Mouse (Mus musculus): Measurements from ENCODE around the gene Tmem238. TPM values are rescaled to one million over a fixed set of nuclear protein-coding genes. Genes with fewer than 3 reads are reported as not detected.
"Not testable (repeated sequence)": the region's sequence is repeated elsewhere in the genome, so short reads cannot be mapped to it uniquely, and the experiment has no call there.

The Tmem238 gene
- total RNA-seq, 1 experiment = 13.0 TPM

DNA sequence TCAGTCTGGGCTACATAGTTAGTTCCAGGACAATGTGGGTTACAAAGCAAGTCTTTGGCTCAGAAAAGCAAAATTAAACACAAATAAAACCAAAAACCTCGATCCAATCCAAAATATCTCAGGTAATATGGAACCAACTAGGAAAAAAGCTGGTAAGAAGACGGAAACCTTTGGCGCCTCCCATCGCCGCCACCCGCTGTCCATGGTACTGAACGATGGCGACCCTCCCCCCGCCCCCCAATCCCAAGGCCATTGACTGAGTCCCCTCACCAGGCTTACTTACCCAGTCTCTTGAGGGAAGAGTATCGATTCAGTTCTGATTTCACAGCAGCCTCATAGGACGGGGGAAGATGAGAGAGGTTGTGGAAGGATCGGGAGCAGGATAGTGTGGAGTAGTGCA, 41.0 kb upstream of the Tmem238 start:
- H3K36me3 ChIP-seq (ENCODE audit: control insufficient read depth, insufficient read depth, low read length, poor library complexity, severe bottlenecking) = no peaks in the 10 kb centered on the region
- H3K9ac ChIP-seq (ENCODE audit: insufficient read depth, low read depth, low read length, poor library complexity, severe bottlenecking) = no peak overlapping the region
- TF ChIP-seq MAFK (IDR thresholded peaks at IDR 0.05; ENCODE audit: insufficient read depth, low read depth, low read length) (no peak), CHD2 (IDR thresholded peaks at IDR 0.05; ENCODE audit: low read depth, low read length) (no peak), ZC3H11A (IDR thresholded peaks at IDR 0.05; ENCODE audit: borderline replicate concordance, low read depth, low read length) (no peak)
- no peak overlapping the region for H3K4me3 ChIP-seq (ENCODE audit: insufficient read depth in 1 of 2, low read depth in 1 of 2, low read length in 2 of 2, poor library complexity in 1 of 2, severe bottlenecking in 1 of 2)
- in situ Hi-C loops (cut with MboI; ENCODE audit: low sequenced_read_pairs in 2 of 2, unreplicated experiment in 2 of 2) = no loop called here
- no peak overlapping the region for H3K27ac ChIP-seq (ENCODE audit: insufficient read depth, low read depth, low read length, poor library complexity, severe bottlenecking)
- peaks cover 0 to 17% of the 10 kb centered on the region in 2 experiments; a peak in 2 of 4 replicates for H3K4me1 ChIP-seq (ENCODE audit: control insufficient read depth in 2 of 2, insufficient read depth in 2 of 2, low read length in 2 of 2, poor library complexity in 1 of 2)
- DNase-seq (ENCODE audit: low read depth, low spot score) = no peak
- H3K9me3 ChIP-seq (ENCODE audit: control insufficient read depth, insufficient read depth, low read depth, low read length) = no peaks in the 10 kb centered on the region

DNA sequence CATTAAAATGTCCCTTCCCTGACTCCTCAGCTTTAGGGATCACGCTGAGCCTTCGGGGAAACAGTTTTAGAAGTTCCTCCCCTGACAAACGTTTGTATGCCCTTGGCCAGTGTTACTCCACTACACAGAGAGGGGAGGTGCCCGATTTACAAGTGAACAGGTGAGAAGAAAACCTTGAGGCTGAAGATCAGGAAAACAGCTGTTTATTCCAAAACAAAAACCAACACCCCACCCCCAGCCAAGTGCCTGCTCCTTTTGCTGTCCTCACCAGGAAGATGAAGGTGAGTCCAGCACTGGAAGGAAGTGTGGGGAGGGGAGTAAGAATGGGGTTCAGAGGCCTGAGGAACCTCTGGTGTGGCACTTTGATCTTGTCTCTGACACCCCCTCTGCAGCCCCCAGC, 35.9 kb upstream of the Tmem238 start:
- peak overlapping the region; percentile 79 for H3K27ac ChIP-seq (ENCODE audit: insufficient read depth, low read depth, low read length, poor library complexity, severe bottlenecking)
- TF ChIP-seq CHD2 (IDR thresholded peaks at IDR 0.05; ENCODE audit: low read depth, low read length) (no peak), HCFC1 (IDR thresholded peaks at IDR 0.05; ENCODE audit: borderline replicate concordance, insufficient read depth, low read length) (no peak), MAFK (IDR thresholded peaks at IDR 0.05; ENCODE audit: insufficient read depth, low read depth, low read length) (no peak), ZC3H11A (IDR thresholded peaks at IDR 0.05; ENCODE audit: borderline replicate concordance, low read depth, low read length) (no peak), ZNF384 (IDR thresholded peaks at IDR 0.05; ENCODE audit: low read depth, low read length) (no peak)
- DNase-seq (ENCODE audit: low read depth, low spot score) = peak; percentile 53
- in situ Hi-C loops (cut with MboI; ENCODE audit: low sequenced_read_pairs in 2 of 2, unreplicated experiment in 2 of 2) = no loop called here
- H3K9me3 ChIP-seq (ENCODE audit: control insufficient read depth, insufficient read depth, low read depth, low read length) = no peaks in the 10 kb centered on the region
- H3K4me1 ChIP-seq (ENCODE audit: control insufficient read depth in 2 of 2, insufficient read depth in 2 of 2, low read length in 2 of 2, poor library complexity in 1 of 2) = peaks cover 19 to 36% of the 10 kb centered on the region in 2 experiments
- peak overlapping the region; percentile 32; the same call in 1 of the 2 replicates for H3K9ac ChIP-seq (ENCODE audit: insufficient read depth, low read depth, low read length, poor library complexity, severe bottlenecking)
- H3K4me3 ChIP-seq (ENCODE audit: insufficient read depth in 1 of 2, low read depth in 1 of 2, low read length in 2 of 2, poor library complexity in 1 of 2, severe bottlenecking in 1 of 2) = no peak overlapping the region
- no peaks in the 10 kb centered on the region for H3K36me3 ChIP-seq (ENCODE audit: control insufficient read depth, insufficient read depth, low read length, poor library complexity, severe bottlenecking)

GRCm38 (mm10) chr7:4822162-4822907, 32.9 kb upstream of the Tmem238 start:
- peaks cover 19 to 41% of the 10 kb centered on the region in 2 experiments for H3K4me1 ChIP-seq (ENCODE audit: control insufficient read depth in 2 of 2, insufficient read depth in 2 of 2, low read length in 2 of 2, poor library complexity in 1 of 2)
- DNase-seq (ENCODE audit: low read depth, low spot score) = no peak
- H3K9ac ChIP-seq (ENCODE audit: insufficient read depth, low read depth, low read length, poor library complexity, severe bottlenecking) = peak overlapping the region; percentile 15; the same call in 1 of the 2 replicates
- H3K9me3 ChIP-seq (ENCODE audit: control insufficient read depth, insufficient read depth, low read depth, low read length) = no peaks in the 10 kb centered on the region
- H3K4me3 ChIP-seq (ENCODE audit: insufficient read depth in 1 of 2, low read depth in 1 of 2, low read length in 2 of 2, poor library complexity in 1 of 2, severe bottlenecking in 1 of 2) = peak overlapping the region in 1 of 2 experiments; percentile 18; a peak in 1 of 4 replicates
- in situ Hi-C loops (cut with MboI; ENCODE audit: low sequenced_read_pairs in 2 of 2, unreplicated experiment in 2 of 2) = no loop called here
- no peaks in the 10 kb centered on the region for H3K36me3 ChIP-seq (ENCODE audit: control insufficient read depth, insufficient read depth, low read length, poor library complexity, severe bottlenecking)
- peak overlapping the region; percentile 85 for H3K27ac ChIP-seq (ENCODE audit: insufficient read depth, low read depth, low read length, poor library complexity, severe bottlenecking)
- no peak for TF ChIP-seq MAFK (IDR thresholded peaks at IDR 0.05; ENCODE audit: insufficient read depth, low read depth, low read length)
- no peak for TF ChIP-seq CHD2 (IDR thresholded peaks at IDR 0.05; ENCODE audit: low read depth, low read length)
- no peak for TF ChIP-seq ZNF384 (IDR thresholded peaks at IDR 0.05; ENCODE audit: low read depth, low read length)
- no peak for TF ChIP-seq ZC3H11A (IDR thresholded peaks at IDR 0.05; ENCODE audit: borderline replicate concordance, low read depth, low read length)
- no peak for TF ChIP-seq HCFC1 (IDR thresholded peaks at IDR 0.05; ENCODE audit: borderline replicate concordance, insufficient read depth, low read length)

DNA sequence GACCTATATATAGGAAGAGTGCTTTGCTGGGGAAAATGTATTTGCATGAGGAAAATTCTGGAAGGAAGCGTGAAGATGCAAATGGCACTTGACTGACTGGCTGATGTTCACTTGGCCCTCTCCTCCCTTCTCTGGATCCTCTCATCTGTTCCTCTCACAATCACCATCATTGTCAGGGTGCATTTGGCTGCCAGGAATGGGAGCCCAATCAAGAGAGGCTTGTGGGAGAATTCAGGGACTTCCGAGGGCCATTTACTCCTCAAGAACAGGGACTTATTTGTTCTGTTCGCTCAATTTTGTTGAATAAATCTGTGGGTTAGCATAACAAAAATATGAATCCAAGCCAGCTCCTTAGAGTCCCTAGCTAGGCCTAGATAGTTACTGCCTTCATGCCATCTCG, 32.2 kb upstream of the Tmem238 start:
- in situ Hi-C loops (cut with MboI; ENCODE audit: low sequenced_read_pairs in 2 of 2, unreplicated experiment in 2 of 2) = no loop called here
- Histone ChIP-seq H3K27ac (ENCODE audit: insufficient read depth, low read depth, low read length, poor library complexity, severe bottlenecking) (peak overlapping the region; percentile 85; the same call in 1 of the 2 replicates), H3K9me3 (ENCODE audit: control insufficient read depth, insufficient read depth, low read depth, low read length) (no peaks in the 10 kb centered on the region), H3K36me3 (ENCODE audit: control insufficient read depth, insufficient read depth, low read length, poor library complexity, severe bottlenecking) (no peaks in the 10 kb centered on the region), H3K9ac (ENCODE audit: insufficient read depth, low read depth, low read length, poor library complexity, severe bottlenecking) (no peak overlapping the region; the same call in 1 of the 2 replicates), H3K4me1 (ENCODE audit: control insufficient read depth in 2 of 2, insufficient read depth in 2 of 2, low read length in 2 of 2, poor library complexity in 1 of 2) (peaks cover 19 to 40% of the 10 kb centered on the region in 2 experiments), H3K4me3 (ENCODE audit: insufficient read depth in 1 of 2, low read depth in 1 of 2, low read length in 2 of 2, poor library complexity in 1 of 2, severe bottlenecking in 1 of 2) (no peak overlapping the region)
- TF ChIP-seq CHD2 (IDR thresholded peaks at IDR 0.05; ENCODE audit: low read depth, low read length) (no peak), MAFK (IDR thresholded peaks at IDR 0.05; ENCODE audit: insufficient read depth, low read depth, low read length) (no peak), ZNF384 (IDR thresholded peaks at IDR 0.05; ENCODE audit: low read depth, low read length) (no peak), HCFC1 (IDR thresholded peaks at IDR 0.05; ENCODE audit: borderline replicate concordance, insufficient read depth, low read length) (no peak), ZC3H11A (IDR thresholded peaks at IDR 0.05; ENCODE audit: borderline replicate concordance, low read depth, low read length) (no peak)
- DNase-seq (ENCODE audit: low read depth, low spot score) = no peak

- Histone ChIP-seq H3K27ac (ENCODE audit: insufficient read depth, low read depth, low read length, poor library complexity, severe bottlenecking) (peak overlapping the region; percentile 85; the same call in 1 of the 2 replicates), H3K4me1 (ENCODE audit: control insufficient read depth in 2 of 2, insufficient read depth in 2 of 2, low read length in 2 of 2, poor library complexity in 1 of 2) (peaks cover 19 to 34% of the 10 kb centered on the region in 2 experiments)
- H3K9ac ChIP-seq (ENCODE audit: insufficient read depth, low read depth, low read length, poor library complexity, severe bottlenecking); H3K4me3 ChIP-seq (ENCODE audit: insufficient read depth in 1 of 2, low read depth in 1 of 2, low read length in 2 of 2, poor library complexity in 1 of 2, severe bottlenecking in 1 of 2); H3K9me3 ChIP-seq (ENCODE audit: control insufficient read depth, insufficient read depth, low read depth, low read length); in situ Hi-C loops (cut with MboI; ENCODE audit: low sequenced_read_pairs in 2 of 2, unreplicated experiment in 2 of 2); H3K36me3 ChIP-seq (ENCODE audit: control insufficient read depth, insufficient read depth, low read length, poor library complexity, severe bottlenecking): not testable (repeated sequence)
- peak; percentile 91 for DNase-seq (ENCODE audit: low read depth, low spot score)
Observed at GRCm38 (mm10) chr7:4820925-4821324, 31.5 kb upstream of the Tmem238 start.
